Comparison of ENCODE assay signal across 21 mouse cellular contexts in the genomic region with DNA sequence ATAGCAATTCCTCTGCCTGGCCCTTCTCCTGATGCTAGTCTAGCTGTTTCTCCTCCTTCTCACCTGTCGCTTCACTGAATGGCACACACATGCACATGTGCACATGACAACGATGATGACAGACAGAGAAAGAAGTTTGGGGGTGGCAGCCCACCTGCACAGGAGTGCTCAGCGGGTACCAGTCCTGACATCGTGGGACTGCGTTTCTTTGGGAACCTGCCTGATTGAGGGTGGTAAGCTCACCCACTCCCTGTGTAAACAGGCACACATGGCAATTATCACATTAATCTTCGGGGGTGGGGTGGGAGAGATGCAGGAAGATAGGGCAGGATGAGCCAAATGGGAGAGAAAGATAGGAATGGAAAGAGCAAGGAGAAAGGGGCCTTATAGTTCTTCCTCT.
"Had no signal": no experiment of that assay in that cellular context is flagged by ENCODE, and none has a peak within 500 bp of the region (broad histone marks: within the 10 kb centered on the region; RNA-seq: fewer than 3 reads in every experiment).

No protein-coding gene starts in this region.

- H3K4me1 ChIP-seq: limb, embryonic 10.5 days; limb, embryonic 13.5 days; liver, embryonic 12.5 days; liver, embryonic 15.5 days; lung, embryonic 15.5 days; megakaryocyte, embryonic 14.5 days; midbrain, embryonic 10.5 days had no signal

- H3K9ac ChIP-seq: limb, embryonic 13.5 days; liver, embryonic 12.5 days; liver, embryonic 15.5 days; lung, embryonic 15.5 days had no signal

- H3K9me3 ChIP-seq: limb, embryonic 10.5 days; limb, embryonic 13.5 days; liver, embryonic 12.5 days; liver, embryonic 15.5 days; lung, embryonic 15.5 days; midbrain, embryonic 10.5 days had no signal

- ATAC-seq: intestine, postnatal 0 days; liver, embryonic 12.5 days had no signal

- H3K27me3 ChIP-seq: limb, embryonic 13.5 days; liver, embryonic 12.5 days; liver, embryonic 15.5 days; lung, embryonic 15.5 days; megakaryocyte, embryonic 14.5 days had no signal

- H3K36me3 ChIP-seq: limb, embryonic 10.5 days; limb, embryonic 13.5 days; liver, embryonic 12.5 days; liver, embryonic 15.5 days; lung, embryonic 15.5 days; midbrain, embryonic 10.5 days had no signal

- H3K4me3 ChIP-seq: limb, embryonic 10.5 days; limb, embryonic 13.5 days; liver, embryonic 12.5 days; liver, embryonic 15.5 days; lung, embryonic 15.5 days; megakaryocyte, embryonic 14.5 days; midbrain, embryonic 10.5 days had no signal

- H3K27ac ChIP-seq: kidney, postnatal 0 days; limb, embryonic 10.5 days; limb, embryonic 13.5 days; liver, embryonic 12.5 days; liver, embryonic 15.5 days; lung, embryonic 15.5 days; midbrain, embryonic 10.5 days; stomach, postnatal 0 days had no signal

- DNase-seq: kidney, adult 2 months; kidney, postnatal 25 days; liver; lung, adult 18-20 months; lung, postnatal 10 days; lung, postnatal 36 days; midbrain, embryonic 14.5 days; retina, postnatal 1 day; right cerebral cortex, postnatal 14 days; right cerebral cortex, postnatal 4 days; thymus, postnatal 25 days had no signal

- H3K4me2 ChIP-seq: limb, embryonic 13.5 days; liver, embryonic 12.5 days; liver, embryonic 15.5 days; lung, embryonic 15.5 days had no signal
